Mouse (Mus musculus) CH12.LX (cell line): Measurements from ENCODE around the gene Ticrr. TPM values are rescaled to one million over a fixed set of nuclear protein-coding genes. Genes with fewer than 3 reads are reported as not detected.

ENCODE experiments used
- DNase-seq: peaks from one replicate; pipeline ENCODE4 v3.0.0-alpha.2; 2013; ENCODE audit errors: extremely low read depth
- H3K27ac ChIP-seq: 2 replicates; pipeline ENCODE4 v1.5.1; 2012; ENCODE audit warnings: low read depth, mild to moderate bottlenecking, control low read depth, moderate library complexity; ENCODE audit not compliant: insufficient read depth
- H3K27me3 ChIP-seq: replicated peaks from 2 replicates; pipeline ENCODE3; 2012; ENCODE audit warnings: inconsistent platforms
- H3K36me3 ChIP-seq, 2 experiments: replicated peaks in 1 of 2; 2 replicates each; pipeline versions ENCODE3 to v1.6.1; 2012; ENCODE audit warnings: inconsistent platforms in 1 of 2, low read length in 1 of 2, mild to moderate bottlenecking in 1 of 2, mixed read lengths in 1 of 2, moderate library complexity in 1 of 2; ENCODE audit not compliant: control insufficient read depth in 1 of 2, insufficient read depth in 1 of 2
- H3K4me1 ChIP-seq, 2 experiments: 2 replicates each; pipeline ENCODE4 v1.6.1; 2012; ENCODE audit warnings: inconsistent platforms in 1 of 2, moderate library complexity in 1 of 2; ENCODE audit not compliant: insufficient read depth in 2 of 2, control insufficient read depth in 1 of 2
- H3K4me2 ChIP-seq: 2 replicates; pipeline ENCODE4 v1.6.1; 2012; ENCODE audit warnings: low read depth, mild to moderate bottlenecking, control low read depth; ENCODE audit not compliant: poor library complexity, insufficient read depth, severe bottlenecking
- H3K4me3 ChIP-seq, 3 experiments: fragments of 150-350 bp in 1 of 3; sonication (generic) in 1 of 3; replicated peaks in 1 of 3; 2 replicates each; pipeline versions ENCODE3 to v1.5.1; 2011 to 2012; ENCODE audit warnings: low read depth in 2 of 3, low read length in 2 of 3, mild to moderate bottlenecking in 2 of 3, moderate library complexity in 2 of 3, control low read depth in 1 of 3, improper control_type of control experiment in 1 of 3, inconsistent platforms in 1 of 3, mixed read lengths in 1 of 3; ENCODE audit not compliant: poor library complexity in 1 of 3
- H3K79me2 ChIP-seq: replicated peaks from 2 replicates; pipeline ENCODE4 v1.6.1; 2012; ENCODE audit warnings: mild to moderate bottlenecking, moderate library complexity; ENCODE audit not compliant: control insufficient read depth, poor library complexity, insufficient read depth, severe bottlenecking; ENCODE audit errors: extremely low read depth
- H3K9ac ChIP-seq: 2 replicates; pipeline ENCODE4 v1.6.1; 2012; ENCODE audit warnings: low read depth, mild to moderate bottlenecking, control low read depth, moderate library complexity; ENCODE audit not compliant: insufficient read depth
- H3K9me3 ChIP-seq: replicated peaks from 2 replicates; pipeline ENCODE3; 2012; ENCODE audit warnings: low read length, inconsistent platforms, mixed read lengths
- CTCF ChIP-seq, 2 experiments: IDR thresholded peaks in 1 of 2; conservative IDR thresholded peaks in 1 of 2; 2 replicates each; pipeline ENCODE4 v1.5.1; 2011 to 2012; ENCODE audit warnings: low read depth in 2 of 2, low read length in 2 of 2, improper control_type of control experiment in 1 of 2, inconsistent platforms in 1 of 2, mild to moderate bottlenecking in 1 of 2, moderate library complexity in 1 of 2
- ELF1 ChIP-seq: IDR thresholded peaks from 2 replicates; pipeline ENCODE4 v1.6.1; 2014; ENCODE audit warnings: low read depth, mild to moderate bottlenecking, inconsistent platforms, low read length, improper control_type of control experiment
- JUND ChIP-seq: conservative IDR thresholded peaks from 2 replicates; pipeline ENCODE4 v1.6.1; 2011; ENCODE audit warnings: low read depth, low read length, improper control_type of control experiment
- MAFK ChIP-seq: IDR thresholded peaks from 2 replicates; pipeline ENCODE4 v1.6.1; 2011; ENCODE audit warnings: low read length, improper control_type of control experiment; ENCODE audit not compliant: insufficient replicate concordance
- MAX ChIP-seq: IDR thresholded peaks from 2 replicates; pipeline ENCODE4 v1.6.1; 2011; ENCODE audit warnings: low read length, improper control_type of control experiment
- MEF2A ChIP-seq: IDR thresholded peaks from 2 replicates; pipeline ENCODE4 v1.6.1; 2014; ENCODE audit warnings: low read depth, mild to moderate bottlenecking, inconsistent platforms, low read length, improper control_type of control experiment, borderline replicate concordance
- NELFE ChIP-seq: IDR thresholded peaks from 2 replicates; pipeline ENCODE4 v1.6.1; 2011; ENCODE audit warnings: low read depth, low read length, improper control_type of control experiment
- POLR2AphosphoS2 ChIP-seq: IDR thresholded peaks from 2 replicates; pipeline ENCODE4 v1.6.1; 2011; ENCODE audit warnings: low read depth, low read length, improper control_type of control experiment
- RAD21 ChIP-seq: IDR thresholded peaks from 2 replicates; pipeline ENCODE4 v1.6.1; 2011; ENCODE audit warnings: low read depth, mild to moderate bottlenecking, low read length, improper control_type of control experiment, moderate library complexity
- SMC3 ChIP-seq: IDR thresholded peaks from 2 replicates; pipeline ENCODE4 v1.6.1; 2011; ENCODE audit warnings: low read depth, low read length, improper control_type of control experiment
- dilution Hi-C: fragments of 300-500 bp; cut with MboI; formaldehyde crosslinking; loops from 2 replicates; pipeline ENCODE4 v1.14.3; 2020; ENCODE audit warnings: low sequenced_read_pairs; ENCODE audit not compliant: extremely low pct_unique_long_range_greater_than_20kb, extremely low pct_ligation_motif_present
- in situ Hi-C: fragments of 300-500 bp; cut with MboI; formaldehyde crosslinking; loops from 3 replicates; pipeline ENCODE4 v1.14.3; 2019; ENCODE audit warnings: low sequenced_read_pairs, low pct_ligation_motif_present, low pct_unique_long_range_greater_than_20kb, mixed read lengths
- polyA plus RNA-seq: library from polyadenylated mRNA; unstranded; fragments of >175 nt; gene quantifications from 2 replicates; pipeline ENCODE4 v1.2.1, GENCODE M21; 2012; ENCODE audit warnings: low read depth; ENCODE audit not compliant: insufficient read length
- total RNA-seq, 2 experiments: library from RNA; depleted of rRNA; stranded (reverse); fragments of 300-350 nt in 1 of 2; fragments of >200 nt in 1 of 2; gene quantifications; 2 replicates each; pipeline ENCODE4 v1.2.3; 2012 to 2014

The Ticrr gene
- total and polyA plus RNA-seq, 3 experiments, result 8.3 to 19.2 (median 10.2) TPM

GRCm38 (mm10) chr7:79729169-79729568 lies 69.2 kb downstream of the Ticrr start:
- peak; percentile 79 for TF ChIP-seq RAD21
- peak; percentile 81 to 93 for TF ChIP-seq CTCF (conservative IDR thresholded peaks at IDR 0.05 in 1 of 2, IDR thresholded peaks at IDR 0.05 in 1 of 2; ENCODE audit: low read depth in 2 of 2, low read length in 2 of 2)
- TF ChIP-seq SMC3, result peak; percentile 51
- no peak for TF ChIP-seq MAFK
- dilution Hi-C loops (no loop called here), in situ Hi-C loops (loop anchor here (5.0 to 10.0 kb wide), 2 partner anchors 67 to 234 kb away; partner anchors contain the start of gene Ticrr)
- Histone ChIP-seq H3K4me1 (peaks cover 4 to 13% of the 10 kb centered on the region in 2 experiments; a peak in 2 of 4 replicates), H3K9ac (no peak overlapping the region), H3K27me3 (peaks cover 25% of the 10 kb centered on the region), H3K4me3 (no peak overlapping the region), H3K36me3 (no peaks in the 10 kb centered on the region), H3K79me2 (no peaks in the 10 kb centered on the region), H3K27ac (no peak overlapping the region), H3K4me2 (peak overlapping the region; percentile 89), H3K9me3 (no peaks in the 10 kb centered on the region)
- DNase-seq, result peak; percentile 69

- H3K9me3 ChIP-seq, result no peaks in the 10 kb centered on the region
- peaks cover 0 to 5% of the 10 kb centered on the region in 2 experiments for H3K36me3 ChIP-seq
- H3K9ac ChIP-seq, result no peak overlapping the region
- dilution Hi-C loops, result no loop called here
- peaks cover 4 to 13% of the 10 kb centered on the region in 2 experiments; a peak in 2 of 4 replicates for H3K4me1 ChIP-seq
- peak overlapping the region; percentile 5; the same call in 1 of the 2 replicates for H3K4me2 ChIP-seq
- H3K79me2 ChIP-seq, result no peaks in the 10 kb centered on the region
- TF ChIP-seq CTCF (conservative IDR thresholded peaks at IDR 0.05 in 1 of 2, IDR thresholded peaks at IDR 0.05 in 1 of 2; ENCODE audit: low read depth in 2 of 2, low read length in 2 of 2) (peak in 1 of 2 experiments; percentile 49; a peak in 1 of 4 replicates), POLR2AphosphoS2 (no peak), MEF2A (no peak)
- in situ Hi-C loops, result loop anchor here (5.0 to 10.0 kb wide), 2 partner anchors 68 to 235 kb away; partner anchors contain the start of gene Ticrr
- no peak overlapping the region for H3K27ac ChIP-seq
- DNase-seq, result peak; percentile 42
- peaks cover 23% of the 10 kb centered on the region for H3K27me3 ChIP-seq
- H3K4me3 ChIP-seq, result no peak overlapping the region
Measured at GRCm38 (mm10) chr7:79729743-79730370, 69.9 kb downstream of the Ticrr start.

GRCm38 (mm10) chr7:79731438-79731837 lies 71.4 kb downstream of the Ticrr start:
- Histone ChIP-seq H3K9me3 (no peaks in the 10 kb centered on the region), H3K4me1 (peaks cover 4 to 13% of the 10 kb centered on the region in 2 experiments; a peak in 2 of 4 replicates), H3K4me2 (no peak overlapping the region), H3K9ac (no peak overlapping the region), H3K27me3 (peaks cover 9% of the 10 kb centered on the region), H3K27ac (no peak overlapping the region), H3K36me3 (peaks cover 0 to 18% of the 10 kb centered on the region in 2 experiments), H3K4me3 (no peak overlapping the region), H3K79me2 (no peaks in the 10 kb centered on the region)
- DNase-seq, result no peak
- dilution Hi-C loops (no loop called here), in situ Hi-C loops (no loop called here)
- TF ChIP-seq JUND, result no peak
- TF ChIP-seq NELFE, result no peak
- no peak for TF ChIP-seq ELF1
- no peak for TF ChIP-seq MAX
